Mouse (Mus musculus): ENCODE results near the gene Gtf3c3.

Gtf3c3 gene

DNA sequence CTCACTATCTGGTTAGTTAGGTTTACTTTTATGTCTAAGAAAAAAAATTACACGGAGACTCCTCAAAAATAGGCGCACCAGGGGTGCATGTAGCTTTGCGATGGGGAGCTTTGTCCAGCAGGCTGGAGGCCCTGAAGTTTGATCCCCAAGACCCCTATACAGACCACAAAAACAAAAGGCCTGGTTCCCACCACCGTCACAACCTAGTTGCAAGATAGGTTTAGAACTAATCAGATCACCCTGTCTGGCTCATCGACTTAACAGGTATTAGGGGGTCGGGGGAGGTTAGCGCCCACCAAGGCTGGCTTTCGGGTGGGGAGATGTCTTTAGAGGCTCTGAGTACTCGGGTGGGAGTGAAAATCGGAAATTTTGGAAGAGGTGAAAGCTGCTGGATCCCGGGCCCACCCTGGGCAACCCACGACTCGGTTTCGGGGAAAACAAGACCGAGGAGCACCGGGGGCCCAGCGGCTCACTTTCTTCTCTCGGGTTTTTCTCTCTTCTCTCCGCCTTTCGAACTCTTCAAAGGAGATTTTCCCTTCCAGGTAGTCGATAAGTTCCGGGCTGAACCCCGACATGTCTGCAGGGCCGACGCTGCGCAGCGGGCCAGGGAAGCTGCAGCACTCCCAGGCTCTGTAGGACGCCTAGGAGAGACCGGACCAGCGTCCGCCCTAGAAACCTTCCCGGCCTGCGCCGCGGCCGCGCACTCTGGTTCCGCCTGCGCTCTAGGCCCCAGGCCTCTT, at the start of gene Gtf3c3:
Gene Gtf3c3 (minus strand): TSS at position 632 of the 740 bp plus-strand sequence.
- DNase-seq (ENCODE audit: low spot score): peak; percentile 73

DNA sequence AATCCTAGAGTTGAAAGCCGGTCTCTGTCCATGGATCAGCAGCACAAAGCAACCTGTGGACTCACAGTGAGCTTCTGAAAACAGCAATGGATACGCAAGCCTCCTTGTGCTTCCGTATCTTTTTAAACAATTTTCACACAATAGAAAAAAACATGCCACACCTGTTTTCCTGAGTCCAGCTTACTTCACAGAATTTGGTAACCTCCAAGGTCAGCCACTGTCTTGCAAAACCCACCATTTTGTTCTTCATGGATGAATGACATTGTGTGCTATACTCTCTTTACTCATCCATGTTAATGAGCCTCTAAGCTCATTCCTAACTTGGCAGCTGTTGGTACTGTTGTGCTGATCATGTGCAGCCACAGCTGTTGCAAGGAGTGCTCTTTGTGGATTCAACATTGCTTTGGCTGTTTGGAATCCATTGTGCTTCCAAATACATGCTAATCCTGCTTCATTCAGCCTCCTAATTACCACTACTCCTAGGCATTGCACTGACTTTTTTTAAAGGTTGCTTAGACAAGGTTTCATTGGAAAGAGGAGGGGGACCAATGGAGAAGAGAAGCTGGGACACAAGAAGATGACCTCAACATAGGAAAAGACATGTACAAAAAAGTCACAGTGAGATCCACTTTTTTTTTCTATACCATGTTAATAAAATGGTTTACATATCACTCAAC, 46.1 kb upstream of the Gtf3c3 start:
- no peak for DNase-seq (ENCODE audit: low spot score)

DNA sequence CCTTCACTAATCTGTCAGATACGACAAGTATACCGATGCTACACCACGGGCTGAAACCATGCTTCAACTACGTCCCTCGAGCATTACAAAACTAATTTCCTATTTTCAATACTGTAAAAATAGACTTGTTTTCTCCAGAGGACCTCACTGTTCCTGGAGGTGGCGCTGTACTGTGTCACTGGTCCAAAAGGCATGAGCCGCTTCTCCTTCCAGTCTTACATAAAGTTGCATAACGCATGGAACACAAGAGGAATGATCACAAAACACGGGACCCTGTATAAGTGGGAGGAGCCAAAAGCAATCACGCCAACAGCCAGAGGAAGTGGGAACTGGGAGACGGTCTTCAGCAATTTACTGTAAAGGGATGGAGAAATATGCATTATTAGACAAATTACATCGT, 41.7 kb upstream of the Gtf3c3 start:
- DNase-seq (ENCODE audit: low spot score): no peak

GRCm38 (mm10) chr1:54468662-54469061, 29.9 kb upstream of the Gtf3c3 start:
- no peak for DNase-seq (ENCODE audit: low spot score)

- no peak for DNase-seq (ENCODE audit: low spot score)
Observed at GRCm38 (mm10) chr1:54467366-54467765, 28.6 kb upstream of the Gtf3c3 start.

DNA sequence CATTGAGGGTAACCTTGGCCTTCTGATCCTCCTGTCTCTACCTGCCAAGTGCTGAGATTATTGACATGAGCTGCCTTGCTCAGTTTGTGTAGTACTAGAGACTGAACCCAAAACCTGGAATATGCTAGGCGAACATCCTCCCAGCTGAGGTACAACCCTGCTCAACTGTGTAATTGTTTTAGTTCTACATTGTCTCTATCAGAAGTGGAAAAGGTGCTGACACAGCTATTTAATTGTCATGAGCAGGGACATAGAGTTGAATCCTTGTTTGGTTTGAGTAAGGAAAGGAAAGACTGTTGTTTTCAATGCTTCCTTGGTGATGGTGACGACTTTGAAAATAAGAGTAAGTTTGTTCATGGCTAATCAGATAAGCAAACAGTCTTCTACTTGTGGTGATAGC, 13.3 kb upstream of the Gtf3c3 start:
- no peak for DNase-seq (ENCODE audit: low spot score)

DNA sequence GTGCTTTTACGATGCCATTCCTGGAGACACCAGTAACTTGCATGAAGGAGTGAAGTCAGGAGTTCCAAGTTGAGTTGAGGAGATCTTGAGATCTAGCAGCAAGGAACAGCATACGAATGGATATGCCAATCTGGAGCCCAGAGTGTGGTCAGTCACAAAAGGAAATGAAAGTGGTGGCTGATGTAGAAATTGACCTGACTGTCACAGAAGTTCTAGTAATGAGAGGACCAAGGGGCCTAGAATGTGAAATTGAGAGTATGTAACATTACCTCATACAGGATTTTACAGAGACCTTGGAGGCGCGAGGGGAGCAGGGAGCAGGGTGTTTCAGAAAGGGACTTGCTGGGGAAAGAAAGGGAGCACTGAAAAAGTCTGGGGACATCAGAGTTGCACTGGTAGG, 10.1 kb upstream of the Gtf3c3 start:
- no peak for DNase-seq (ENCODE audit: low spot score)

GRCm38 (mm10) chr1:54443641-54444040, 4.9 kb upstream of the Gtf3c3 start:
- DNase-seq (ENCODE audit: low spot score): no peak

- DNase-seq (ENCODE audit: low spot score): no peak
Observed at GRCm38 (mm10) chr1:54439080-54439476, 307 bp upstream of the Gtf3c3 start.

- no peak for DNase-seq (ENCODE audit: low spot score)
Observed at GRCm38 (mm10) chr1:54422195-54422750, 16.5 kb downstream of the Gtf3c3 start.

- no peak for DNase-seq (ENCODE audit: low spot score)
Observed at GRCm38 (mm10) chr1:54421670-54422069, 17.1 kb downstream of the Gtf3c3 start.

DNA sequence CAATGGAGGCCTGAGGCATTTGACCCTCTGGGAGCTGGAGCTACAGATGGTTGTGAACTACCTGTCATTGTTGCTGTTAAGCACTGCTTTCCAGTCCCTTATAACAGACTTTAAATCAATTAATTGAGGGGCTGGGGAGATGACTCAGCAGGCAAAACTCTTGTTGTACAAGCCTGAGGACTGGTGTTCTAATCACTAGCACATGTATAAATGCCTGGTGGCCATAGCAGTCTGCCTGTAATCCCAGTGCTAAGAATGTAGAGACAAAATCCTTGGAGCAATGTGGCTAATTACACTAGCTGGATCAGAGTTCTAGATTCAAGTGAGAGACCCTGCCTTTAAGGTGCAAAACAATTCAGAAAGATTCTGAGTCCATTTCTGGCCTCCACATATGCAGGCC, 36.0 kb downstream of the Gtf3c3 start:
- no peak for DNase-seq (ENCODE audit: low spot score)

GRCm38 (mm10) chr1:54384221-54384620, 54.5 kb downstream of the Gtf3c3 start:
- DNase-seq (ENCODE audit: low spot score): no peak

- DNase-seq (ENCODE audit: low spot score): peak; percentile 45
Observed at GRCm38 (mm10) chr1:54380978-54381914, 57.5 kb downstream of the Gtf3c3 start.

GRCm38 (mm10) chr1:54377506-54378051, 61.2 kb downstream of the Gtf3c3 start:
- DNase-seq (ENCODE audit: low spot score): no peak

DNA sequence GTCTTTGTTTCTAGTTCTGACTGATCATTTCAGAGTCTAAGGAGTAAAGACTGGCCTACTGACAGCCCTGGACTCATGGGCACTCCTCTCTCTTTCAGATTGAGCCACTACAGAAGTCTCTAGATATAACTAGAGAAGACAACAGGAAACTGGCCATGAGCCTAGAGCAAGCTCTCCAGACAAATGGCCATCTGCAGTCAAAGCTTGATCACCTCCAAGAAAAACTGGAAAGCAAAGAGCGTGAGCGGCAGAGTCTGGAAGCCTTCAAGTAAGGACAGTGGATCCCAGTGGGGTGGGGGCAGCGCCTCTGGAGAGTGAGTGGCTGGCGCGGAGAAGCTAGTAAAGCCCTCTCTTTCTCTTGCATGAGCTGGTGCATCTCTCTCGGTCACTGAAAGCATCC, 82.2 kb downstream of the Gtf3c3 start:
- no peak for DNase-seq (ENCODE audit: low spot score)

- no peak for DNase-seq (ENCODE audit: low spot score)
Observed at GRCm38 (mm10) chr1:54355485-54355884, 83.3 kb downstream of the Gtf3c3 start.

GRCm38 (mm10) chr1:54354786-54355185, 84.0 kb downstream of the Gtf3c3 start:
- no peak for DNase-seq (ENCODE audit: low spot score)
